Mouse (Mus musculus): ENCODE results near the gene Gm1043.

The Gm1043 gene

DNA sequence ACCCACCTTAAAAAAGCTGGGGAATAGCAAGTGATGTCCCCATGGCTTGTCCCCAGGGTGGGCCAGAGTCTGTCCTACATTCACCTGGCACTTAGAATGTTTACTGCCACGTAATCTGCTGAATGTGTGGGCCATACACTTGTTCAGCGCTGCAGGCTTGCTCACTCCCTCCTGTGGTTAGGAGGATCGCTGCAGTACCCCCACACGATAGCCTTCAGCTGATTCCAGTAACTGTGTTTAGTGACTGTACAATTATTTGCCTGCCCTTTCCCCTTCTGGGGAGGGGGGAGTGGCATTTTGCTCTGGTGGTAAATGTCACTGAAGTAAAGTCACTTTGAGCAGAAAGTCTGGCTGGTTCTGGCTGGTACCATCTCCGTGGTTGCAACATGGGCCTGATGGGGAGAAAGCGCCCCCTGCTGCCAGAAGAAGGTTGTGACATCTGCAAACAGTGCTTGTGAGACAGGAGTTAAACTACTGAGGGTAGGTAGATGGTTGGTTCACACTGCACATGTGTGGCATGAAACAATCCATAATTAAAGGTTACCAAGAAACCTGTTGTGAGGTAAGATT lies 24.2 kb downstream of the Gm1043 start:
- peak; percentile 81 for DNase-seq (ENCODE audit: low spot score)

DNA sequence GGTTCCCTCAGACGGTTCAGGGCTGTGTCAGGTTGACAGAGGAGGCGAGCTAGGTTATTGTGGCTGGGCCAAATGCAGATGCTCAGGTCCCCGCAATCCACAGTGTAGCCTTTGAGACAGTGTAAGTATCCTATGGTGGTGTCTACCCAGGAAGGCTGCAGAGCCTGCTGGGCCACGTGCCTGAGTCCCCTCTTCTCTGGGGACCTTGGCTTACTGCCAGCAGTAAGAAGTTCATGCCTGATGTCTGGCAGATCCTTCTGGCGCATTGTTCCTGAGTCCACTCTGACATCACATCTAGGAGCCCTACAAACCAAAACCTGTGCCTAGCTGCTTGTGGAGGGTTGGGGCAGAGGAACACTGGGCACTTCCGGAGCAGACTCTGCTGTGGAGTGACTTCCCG lies 27.2 kb downstream of the Gm1043 start:
- DNase-seq (ENCODE audit: low spot score), result no peak

DNA sequence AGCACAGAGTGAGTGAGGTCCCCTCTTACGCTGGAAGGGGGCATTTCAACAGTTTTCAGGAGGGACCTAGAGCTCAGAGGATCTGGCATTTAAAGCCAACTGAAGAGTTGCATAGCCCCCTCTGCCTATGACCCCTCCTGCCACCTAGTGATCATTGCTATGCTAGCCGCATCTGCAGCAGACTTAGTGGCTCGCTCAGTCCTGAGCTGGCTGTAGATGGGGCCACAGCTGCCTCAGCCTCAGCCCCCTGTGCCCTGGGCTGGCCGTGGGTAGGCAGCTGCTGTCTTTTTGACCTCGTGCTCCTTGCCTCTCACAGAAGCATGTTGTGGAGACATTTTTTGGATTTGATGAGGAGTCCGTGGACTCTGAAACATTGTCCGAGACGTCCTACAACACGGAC lies 32.0 kb downstream of the Gm1043 start:
- peak; percentile 52 for DNase-seq (ENCODE audit: low spot score)

DNA sequence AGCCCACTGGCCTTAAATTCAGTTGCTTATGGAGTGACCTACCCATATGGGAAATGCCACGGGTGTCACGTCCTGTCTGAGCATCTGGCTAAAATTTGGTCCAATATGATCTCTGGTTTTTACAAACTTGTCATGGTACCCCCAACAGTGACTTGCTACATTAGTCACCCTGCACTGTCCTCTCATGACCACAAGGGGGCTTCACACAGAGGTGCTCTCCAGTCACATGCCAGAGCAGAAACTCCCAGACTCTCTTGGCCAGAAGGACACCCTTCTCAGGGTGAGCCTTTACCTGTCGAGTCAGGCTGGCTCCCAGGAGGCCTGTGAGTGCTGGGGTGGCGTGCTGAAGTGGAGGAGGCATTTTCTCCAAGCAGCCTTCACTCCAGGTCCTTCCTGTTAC lies 33.1 kb downstream of the Gm1043 start:
- peak; percentile 75 for DNase-seq (ENCODE audit: low spot score)

DNA sequence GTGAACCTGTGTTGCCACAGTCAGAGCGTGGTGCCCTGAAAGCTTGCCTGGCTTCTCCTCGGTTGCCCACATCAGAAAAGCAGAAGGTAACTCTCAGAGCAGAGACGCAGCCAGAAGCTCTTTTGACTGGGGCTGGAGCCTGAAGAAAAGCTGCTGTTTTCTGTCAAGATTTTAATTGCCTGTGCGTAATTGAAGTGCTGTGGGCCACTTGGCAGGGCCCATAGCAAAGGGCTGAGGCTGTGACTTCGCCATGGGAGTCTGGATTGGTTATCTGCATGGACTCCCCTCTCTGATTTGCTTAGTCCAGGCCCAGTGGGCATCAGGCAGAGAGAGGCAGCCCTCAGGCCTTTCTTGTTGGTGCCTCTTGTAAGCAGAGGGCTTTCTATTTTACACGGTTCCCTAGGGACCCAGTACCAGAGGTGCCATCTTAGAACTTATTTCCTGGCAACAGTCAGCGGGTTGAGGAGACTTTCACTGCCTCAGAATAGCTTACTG lies 36.1 kb downstream of the Gm1043 start:
- DNase-seq (ENCODE audit: low spot score), result no peak

DNA sequence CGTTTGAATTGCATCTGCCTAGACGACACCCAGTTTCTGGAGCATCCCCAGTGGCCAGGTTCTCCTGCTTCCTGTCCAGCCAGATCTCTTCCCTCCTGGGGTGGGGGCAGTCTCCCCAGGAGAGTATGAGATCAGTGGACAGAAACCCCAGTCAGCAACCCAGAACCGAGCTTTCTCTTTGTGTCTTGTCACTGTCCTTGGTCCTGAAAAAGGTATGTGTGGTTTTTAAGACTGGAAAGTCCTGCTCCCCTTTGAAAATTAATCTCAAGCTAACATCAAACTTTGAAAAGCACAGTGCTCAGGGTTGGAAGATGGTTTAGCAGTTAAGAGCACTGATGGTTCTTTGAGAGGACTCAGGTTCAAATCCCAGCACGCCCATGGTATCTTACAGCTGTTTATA lies 46.7 kb downstream of the Gm1043 start:
- DNase-seq (ENCODE audit: low spot score), result peak; percentile 44

DNA sequence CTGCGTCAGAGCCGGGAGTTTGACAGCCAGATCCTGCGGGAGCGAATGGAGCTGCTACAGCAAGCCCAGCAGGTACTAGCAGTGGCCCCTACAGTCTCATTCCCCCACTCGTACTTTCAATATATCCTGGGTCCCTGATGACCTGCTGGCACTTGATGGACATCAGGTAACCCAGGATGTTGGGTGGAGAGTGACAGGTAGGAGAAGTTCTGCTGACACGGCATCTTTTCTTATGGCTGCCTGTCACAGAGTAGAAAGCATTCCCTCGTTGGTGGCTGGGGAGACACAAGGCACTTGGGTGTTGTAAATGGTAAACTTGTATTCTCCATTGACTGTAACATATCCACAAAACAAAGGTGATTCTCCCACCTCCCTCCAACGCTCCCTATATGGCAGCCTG lies 56.6 kb downstream of the Gm1043 start:
- no peak for DNase-seq (ENCODE audit: low spot score)

- peak; percentile 83 for DNase-seq (ENCODE audit: low spot score)
Measured at GRCm38 (mm10) chr5:37147536-37147935, 62.4 kb downstream of the Gm1043 start.

DNA sequence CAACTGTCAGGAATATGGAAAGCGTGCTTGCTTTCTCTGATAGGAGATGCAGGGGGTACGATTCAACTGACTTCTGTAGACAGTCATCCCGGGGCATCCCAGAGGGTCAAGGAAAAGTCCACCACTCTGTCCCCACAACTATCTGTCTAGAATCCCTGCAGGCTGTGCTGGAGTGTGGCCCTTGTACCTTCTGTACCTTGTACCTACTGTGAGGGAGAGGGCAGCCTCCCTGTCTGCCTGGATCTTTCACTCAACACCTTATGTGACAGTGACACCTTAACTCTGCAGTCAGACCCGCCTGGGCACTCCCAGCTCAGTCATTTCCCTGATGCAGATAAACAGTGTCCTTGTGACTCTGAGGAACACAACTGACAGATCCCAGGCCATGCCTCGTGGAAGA lies 65.5 kb downstream of the Gm1043 start:
- no peak for DNase-seq (ENCODE audit: low spot score)

DNA sequence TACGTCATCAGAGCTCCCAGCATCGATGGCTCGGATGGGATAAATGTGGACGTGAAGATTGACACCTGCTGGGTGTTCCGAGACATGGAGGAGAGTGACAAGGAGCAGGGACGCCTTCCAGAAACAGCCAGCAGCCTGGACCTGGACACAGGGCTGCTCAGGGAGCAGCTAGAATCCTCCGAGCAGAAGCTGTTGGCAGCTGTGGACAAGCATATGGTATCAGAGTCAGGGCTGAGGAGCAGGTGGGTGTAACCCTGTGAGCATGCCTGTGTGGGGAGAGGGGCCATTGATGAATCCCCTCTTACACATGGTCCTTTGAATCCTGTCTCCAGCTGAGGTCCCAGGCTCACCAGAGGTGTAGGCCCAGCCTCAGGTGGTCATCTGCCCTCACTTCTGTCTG lies 69.3 kb downstream of the Gm1043 start:
- no peak for DNase-seq (ENCODE audit: low spot score)

GRCm38 (mm10) chr5:37158408-37158807 lies 73.2 kb downstream of the Gm1043 start:
- no peak for DNase-seq (ENCODE audit: low spot score)

GRCm38 (mm10) chr5:37162871-37163781 lies 78.0 kb downstream of the Gm1043 start:
- DNase-seq (ENCODE audit: low spot score), result peak; percentile 86

GRCm38 (mm10) chr5:37176466-37176865 lies 91.3 kb downstream of the Gm1043 start:
- no peak for DNase-seq (ENCODE audit: low spot score)

- no peak for DNase-seq (ENCODE audit: low spot score)
Measured at GRCm38 (mm10) chr5:37177061-37177460, 91.9 kb downstream of the Gm1043 start.

DNA sequence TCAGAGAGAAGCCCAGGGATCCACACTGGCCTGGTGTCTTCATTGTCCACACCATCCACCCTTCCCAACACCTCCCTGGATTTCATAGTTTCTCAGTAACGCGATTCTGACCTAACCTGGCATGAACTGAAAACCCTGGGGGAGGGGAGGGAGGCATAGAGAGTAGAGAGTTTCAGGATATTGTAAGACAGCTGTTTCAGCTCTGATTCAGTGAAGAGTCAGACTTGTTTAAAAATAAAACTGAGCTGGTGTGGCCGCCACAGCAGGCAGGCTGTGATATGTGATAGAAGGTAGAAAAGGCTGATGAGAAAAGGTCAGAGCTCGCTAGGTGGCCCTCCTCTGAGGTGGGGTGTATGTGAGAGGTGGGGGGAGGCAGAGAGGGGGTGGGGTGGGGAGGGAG lies 93.6 kb downstream of the Gm1043 start:
- no peak for DNase-seq (ENCODE audit: low spot score)

DNA sequence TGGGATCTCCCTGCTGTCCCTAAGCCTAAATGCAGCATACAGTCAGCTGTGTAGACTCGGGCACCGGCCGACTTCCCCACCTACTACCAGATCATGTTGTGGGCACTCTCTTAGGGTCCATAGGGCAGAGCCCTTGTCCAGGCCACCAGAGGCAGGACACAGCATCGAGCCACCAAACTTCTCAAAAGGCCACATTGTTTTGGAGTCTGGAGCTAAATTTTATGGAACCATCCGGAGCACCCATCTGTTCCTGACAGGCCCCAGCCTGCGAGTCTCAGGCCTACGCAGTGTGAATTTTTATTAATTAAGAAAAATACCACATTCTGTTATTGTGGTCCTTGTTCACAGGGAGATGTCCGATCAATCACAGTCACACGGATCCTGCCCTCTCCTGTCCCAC lies 94.7 kb downstream of the Gm1043 start:
- no peak for DNase-seq (ENCODE audit: low spot score)

DNA sequence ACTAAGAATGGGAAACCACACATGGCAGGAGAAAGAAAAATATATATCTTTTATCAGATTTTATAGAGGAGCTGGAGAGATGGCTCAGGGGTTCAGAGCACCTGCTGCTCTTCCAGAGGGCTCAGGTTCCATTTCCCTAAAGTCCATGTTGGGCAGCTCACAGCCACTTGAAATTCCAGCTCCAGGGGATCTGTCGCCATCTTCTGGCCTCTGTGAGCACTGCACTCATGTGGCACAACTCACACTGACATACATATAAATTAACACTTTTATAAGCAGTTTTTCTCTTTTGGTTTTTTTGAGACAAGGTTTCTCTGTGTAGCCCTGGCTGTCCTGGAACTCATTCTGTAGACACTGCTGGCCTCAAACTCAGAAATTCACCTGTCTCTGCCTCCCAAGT lies 95.5 kb downstream of the Gm1043 start:
- DNase-seq (ENCODE audit: low spot score), result no peak

- DNase-seq (ENCODE audit: low spot score), result no peak
Measured at GRCm38 (mm10) chr5:37184605-37185004, 99.4 kb downstream of the Gm1043 start.

- DNase-seq (ENCODE audit: low spot score), result no peak
Measured at GRCm38 (mm10) chr5:37190378-37190777, 105.2 kb downstream of the Gm1043 start.

DNA sequence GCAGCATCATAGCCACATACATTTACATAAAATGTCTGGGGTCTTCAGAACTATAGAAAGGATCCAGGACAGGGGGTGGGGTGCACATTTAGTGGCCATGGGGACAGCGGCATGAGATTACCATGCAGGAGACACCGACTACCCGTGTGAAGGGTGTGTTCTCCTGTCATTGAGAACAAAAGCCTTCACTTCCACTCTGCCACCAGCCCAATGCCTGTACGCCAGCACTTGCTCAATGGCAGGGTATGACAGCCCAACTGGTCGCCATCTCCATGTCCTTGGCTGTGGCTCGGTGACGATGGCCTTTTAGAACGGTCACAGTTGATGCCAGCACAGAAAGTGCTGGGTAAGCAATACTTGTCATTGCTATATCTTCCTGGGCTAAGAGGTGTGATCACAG lies 111.0 kb downstream of the Gm1043 start:
- no peak for DNase-seq (ENCODE audit: low spot score)

GRCm38 (mm10) chr5:37196666-37197250 lies 111.6 kb downstream of the Gm1043 start:
- no peak for DNase-seq (ENCODE audit: low spot score)

GRCm38 (mm10) chr5:37197423-37197822 lies 112.3 kb downstream of the Gm1043 start:
- DNase-seq (ENCODE audit: low spot score), result no peak

DNA sequence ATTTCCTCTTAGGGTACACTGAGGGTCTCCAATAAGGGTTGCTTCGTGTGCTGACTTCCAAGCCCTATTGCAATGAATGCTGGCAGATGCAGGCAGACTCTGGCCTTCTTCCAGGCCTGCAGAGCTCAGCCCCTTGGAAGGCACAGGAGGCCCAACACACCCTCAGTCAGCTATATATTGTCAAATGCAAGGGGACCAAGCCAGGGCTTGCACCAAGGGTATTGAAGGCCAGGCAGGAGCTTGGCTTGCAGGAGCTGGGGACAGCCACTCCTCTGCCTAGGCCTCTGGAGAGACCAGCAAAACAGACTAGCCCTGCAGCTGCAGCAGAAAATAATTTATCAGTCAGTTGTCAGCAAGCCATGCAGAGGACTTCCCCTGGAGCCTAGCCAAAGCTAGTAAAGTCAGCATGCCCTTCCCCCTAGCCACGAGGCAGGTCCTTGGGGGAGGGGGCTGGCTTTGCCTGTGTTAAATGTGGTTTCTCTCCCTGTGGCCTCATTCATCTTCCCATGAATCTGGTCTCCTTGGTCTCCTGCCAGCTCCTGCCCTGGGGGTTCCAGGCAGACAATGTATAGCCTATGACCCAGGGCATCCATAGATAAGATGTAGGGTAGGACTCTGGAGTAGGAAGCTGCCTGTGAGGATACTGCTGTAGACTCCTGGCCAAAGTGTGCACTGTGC lies 113.0 kb downstream of the Gm1043 start:
- DNase-seq (ENCODE audit: low spot score), result no peak
